Mouse (Mus musculus) neural tube, embryonic 14.5 days (tissue): ENCODE results near the gene Gli3. TPM values are rescaled to one million over a fixed set of nuclear protein-coding genes. Genes with fewer than 3 reads are reported as not detected.

Source experiments
- ATAC-seq: fragments of 200-750 bp; cut with Nextera tagmentation; 2 replicates; pipeline ENCODE4 v1.8.0; 2017; ENCODE audit warnings: low read depth, mild to moderate bottlenecking, moderate TSS enrichment, moderate library complexity
- H3K27ac ChIP-seq: fragments of 300-500 bp; sonication (generic); 2 replicates; pipeline ENCODE4 v1.5.1; 2014; ENCODE audit warnings: low read depth, mild to moderate bottlenecking, control low read depth, low read length, moderate library complexity, mixed read lengths
- H3K27me3 ChIP-seq: fragments of 300-500 bp; sonication (generic); 2 replicates; pipeline ENCODE4 v1.6.1; 2014; ENCODE audit warnings: low read length; ENCODE audit not compliant: control insufficient read depth, insufficient read depth
- H3K36me3 ChIP-seq: fragments of 300-500 bp; sonication (generic); 2 replicates; pipeline ENCODE4 v1.6.1; 2014; ENCODE audit warnings: low read length, mixed read lengths; ENCODE audit not compliant: control insufficient read depth, insufficient read depth
- H3K4me1 ChIP-seq: fragments of 300-500 bp; sonication (generic); 2 replicates; pipeline ENCODE4 v1.6.1; 2014; ENCODE audit warnings: low read length; ENCODE audit not compliant: control insufficient read depth, insufficient read depth
- H3K4me2 ChIP-seq: fragments of 300-500 bp; sonication (generic); 2 replicates; pipeline ENCODE4 v1.6.1; 2014; ENCODE audit warnings: mild to moderate bottlenecking, low read depth, low read length, control low read depth
- H3K4me3 ChIP-seq: fragments of 300-500 bp; sonication (generic); 2 replicates; pipeline ENCODE4 v1.5.1; 2014; ENCODE audit warnings: low read depth, low read length, control low read depth, mixed read lengths
- H3K9ac ChIP-seq: fragments of 300-500 bp; sonication (generic); replicated peaks from 2 replicates; pipeline ENCODE4 v1.6.1; 2014; ENCODE audit warnings: low read depth, mild to moderate bottlenecking, control low read depth, low read length, mixed read lengths
- H3K9me3 ChIP-seq: fragments of 300-500 bp; sonication (generic); 2 replicates; pipeline ENCODE4 v1.6.1; 2016; ENCODE audit warnings: low read length; ENCODE audit not compliant: control insufficient read depth
- WGBS: fragments of 180-500 bp; shearing (Covaris S2); extraction: QIAGEN DNeasy Blood & Tissue Kit; methylation state at CpG from one replicate; pipeline ENCODE4 v1.1.7; 2014; 5-methylcytosine and 5-hydroxymethylcytosine counted together
- polyA plus RNA-seq: library from polyadenylated mRNA; unstranded; fragments of >200 nt; fragmentation: Nextera tagmentation; extraction: Ambion mirVana; gene quantifications from 2 replicates; pipeline ENCODE4 v1.2.1, GENCODE M21; 2014

Gene Gli3
- polyA plus RNA-seq, 1 experiment from 2014 or later: 2.4 TPM

- ATAC-seq: peak; percentile 64; the same call in 1 of the 2 replicates
- peaks cover 5% of the 10 kb centered on the region; the same call in 1 of the 2 replicates for H3K4me1 ChIP-seq
- 11% methylated on average over 8 of the region's 8 CpGs for WGBS
These were observed 161.7 kb downstream of the Gli3 start for GRCm38 (mm10) chr13:15624490-15625353.

DNA sequence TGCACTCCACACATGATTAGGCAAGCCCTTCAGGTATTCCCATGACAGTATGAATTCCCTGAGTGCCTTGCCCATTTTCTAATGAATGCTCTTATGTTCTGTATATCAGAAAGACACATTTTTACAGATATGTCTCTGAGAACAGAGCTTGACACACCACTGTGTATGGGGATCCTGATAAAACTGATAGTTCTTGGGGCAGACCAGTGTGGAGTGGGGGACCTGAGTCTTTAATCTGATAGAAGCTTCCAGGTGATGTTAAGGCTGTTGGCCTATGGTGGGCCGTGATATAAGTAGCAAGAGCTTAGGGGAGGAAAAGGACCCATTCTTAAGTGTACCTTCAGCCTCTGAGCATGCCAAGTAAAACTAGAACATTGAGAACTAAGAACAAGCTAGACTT is 178.5 kb downstream of the Gli3 start:
- no peaks in the 10 kb centered on the region for H3K27me3 ChIP-seq
- H3K9me3 ChIP-seq: no peaks in the 10 kb centered on the region
- no peaks in the 10 kb centered on the region for H3K36me3 ChIP-seq
- no peak overlapping the region for H3K4me2 ChIP-seq
- 89% methylated on average over 1 of the region's 1 CpGs for WGBS
- no peaks in the 10 kb centered on the region for H3K4me1 ChIP-seq
- ATAC-seq: no peak
- no peak overlapping the region for H3K27ac ChIP-seq
- H3K4me3 ChIP-seq: no peak overlapping the region
- H3K9ac ChIP-seq: no peak overlapping the region

More at GRCm38 (mm10) chr13:15624490-15625353, 161.7 kb downstream of the Gli3 start:
- Histone ChIP-seq H3K9ac (no peak overlapping the region), H3K27ac (no peak overlapping the region), H3K4me3 (no peak overlapping the region), H3K27me3 (no peaks in the 10 kb centered on the region), H3K36me3 (no peaks in the 10 kb centered on the region), H3K9me3 (no peaks in the 10 kb centered on the region), H3K4me2 (no peak overlapping the region)

DNA sequence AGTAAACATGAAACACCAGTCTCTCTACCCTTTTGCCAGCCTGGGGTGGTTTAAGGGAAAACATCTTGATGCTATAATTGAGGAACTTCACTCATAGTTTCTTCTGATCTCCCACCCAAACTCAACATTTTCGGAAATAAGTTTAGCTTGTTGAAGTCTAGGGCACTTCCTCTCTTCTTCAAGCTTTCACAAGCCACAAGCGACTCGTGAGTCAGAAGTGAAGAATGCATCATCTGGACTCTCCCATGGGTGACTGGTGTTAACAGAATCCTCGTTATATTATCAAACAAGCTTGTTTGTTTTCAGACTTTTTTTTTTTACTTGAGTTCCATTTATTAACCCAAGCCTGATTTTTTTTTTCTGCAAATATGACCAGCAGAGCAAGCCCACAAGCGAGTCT is 197.5 kb downstream of the Gli3 start:
- Histone ChIP-seq H3K27me3 (no peaks in the 10 kb centered on the region), H3K36me3 (no peaks in the 10 kb centered on the region), H3K9ac (no peak overlapping the region), H3K9me3 (no peaks in the 10 kb centered on the region), H3K4me1 (no peaks in the 10 kb centered on the region), H3K27ac (no peak overlapping the region), H3K4me3 (no peak overlapping the region), H3K4me2 (no peak overlapping the region)
- no peak for ATAC-seq
- WGBS: 87% methylated on average over 5 of the region's 5 CpGs

DNA sequence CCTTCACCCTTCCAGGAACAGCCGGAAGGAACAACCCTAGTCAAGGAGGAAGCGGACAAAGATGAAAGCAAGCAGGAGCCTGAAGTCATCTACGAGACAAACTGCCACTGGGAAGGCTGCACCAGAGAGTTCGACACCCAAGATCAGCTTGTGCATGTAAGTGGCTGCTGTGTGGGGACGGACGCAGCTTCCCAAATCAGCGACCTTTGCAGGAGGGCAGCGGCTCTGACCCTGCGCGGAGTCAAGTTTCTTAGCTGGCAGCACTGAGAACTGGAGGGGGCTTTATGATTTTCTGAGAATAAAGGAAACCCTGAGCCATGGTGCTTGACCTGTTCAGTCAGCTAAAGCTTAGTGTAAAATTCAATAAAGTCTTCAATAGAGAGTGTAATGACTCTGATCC is 199.3 kb downstream of the Gli3 start:
- no peak for ATAC-seq
- H3K27ac ChIP-seq: no peak overlapping the region
- H3K4me2 ChIP-seq: no peak overlapping the region
- H3K9ac ChIP-seq: no peak overlapping the region
- no peak overlapping the region for H3K4me3 ChIP-seq
- no peaks in the 10 kb centered on the region for H3K9me3 ChIP-seq
- no peaks in the 10 kb centered on the region for H3K27me3 ChIP-seq
- WGBS: 74% methylated on average over 10 of the region's 10 CpGs
- H3K4me1 ChIP-seq: no peaks in the 10 kb centered on the region
- H3K36me3 ChIP-seq: no peaks in the 10 kb centered on the region

DNA sequence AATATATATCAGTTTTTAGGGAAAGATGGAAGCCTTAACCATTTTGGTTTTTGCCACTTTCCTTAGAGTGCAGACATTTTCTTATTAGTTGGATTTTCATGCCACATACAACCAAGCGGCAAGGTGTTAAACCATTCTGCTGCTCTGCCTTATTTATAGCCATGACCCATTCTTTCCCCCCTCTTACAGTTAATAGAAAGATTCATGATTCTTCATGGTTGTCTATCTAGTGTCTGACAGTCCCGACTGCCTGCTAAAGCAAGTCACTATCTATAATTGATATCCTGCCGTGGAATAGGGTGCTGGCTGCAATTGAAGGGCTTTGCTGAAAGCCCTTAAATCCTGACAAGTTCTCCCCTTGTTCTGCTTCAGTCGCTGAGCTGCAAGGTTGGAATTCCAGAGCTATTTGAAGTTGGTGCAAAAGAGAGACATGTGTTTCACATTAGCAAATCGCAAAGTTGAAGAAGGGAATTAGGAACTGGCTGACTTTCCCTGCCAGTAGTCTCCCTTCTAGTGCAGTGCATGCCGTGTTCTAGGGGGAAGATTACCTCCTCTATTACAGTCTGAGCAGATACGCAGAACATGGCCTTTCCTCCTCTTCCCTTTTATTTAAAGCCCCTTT is 201.7 kb downstream of the Gli3 start:
- 21% methylated on average over 7 of the region's 7 CpGs for whole genome bisulfite sequencing
- Histone ChIP-seq H3K9me3 (no peaks in the 10 kb centered on the region), H3K36me3 (no peaks in the 10 kb centered on the region), H3K4me1 (no peaks in the 10 kb centered on the region), H3K4me2 (no peak overlapping the region), H3K27ac (no peak overlapping the region), H3K9ac (no peak overlapping the region), H3K4me3 (no peak overlapping the region), H3K27me3 (no peaks in the 10 kb centered on the region)
- peak; percentile 73; the same call in 1 of the 2 replicates for ATAC-seq

- 90% methylated on average over 8 of the region's 8 CpGs for whole genome bisulfite sequencing
- H3K4me1 ChIP-seq: no peaks in the 10 kb centered on the region
- no peak overlapping the region for H3K27ac ChIP-seq
- no peak overlapping the region for H3K4me2 ChIP-seq
- ATAC-seq: no peak
- H3K9ac ChIP-seq: no peak overlapping the region
- no peaks in the 10 kb centered on the region for H3K27me3 ChIP-seq
- H3K4me3 ChIP-seq: no peak overlapping the region
- no peaks in the 10 kb centered on the region for H3K36me3 ChIP-seq
- no peaks in the 10 kb centered on the region for H3K9me3 ChIP-seq
These were observed 202.5 kb downstream of the Gli3 start for GRCm38 (mm10) chr13:15665514-15665913.

GRCm38 (mm10) chr13:15670144-15670961 is 207.3 kb downstream of the Gli3 start:
- ATAC-seq: no peak
- Histone ChIP-seq H3K9me3 (no peaks in the 10 kb centered on the region), H3K4me1 (no peaks in the 10 kb centered on the region), H3K4me2 (no peak overlapping the region), H3K27ac (no peak overlapping the region), H3K36me3 (no peaks in the 10 kb centered on the region), H3K27me3 (no peaks in the 10 kb centered on the region), H3K4me3 (no peak overlapping the region), H3K9ac (no peak overlapping the region)
- 71% methylated on average over 9 of the region's 9 CpGs for WGBS

DNA sequence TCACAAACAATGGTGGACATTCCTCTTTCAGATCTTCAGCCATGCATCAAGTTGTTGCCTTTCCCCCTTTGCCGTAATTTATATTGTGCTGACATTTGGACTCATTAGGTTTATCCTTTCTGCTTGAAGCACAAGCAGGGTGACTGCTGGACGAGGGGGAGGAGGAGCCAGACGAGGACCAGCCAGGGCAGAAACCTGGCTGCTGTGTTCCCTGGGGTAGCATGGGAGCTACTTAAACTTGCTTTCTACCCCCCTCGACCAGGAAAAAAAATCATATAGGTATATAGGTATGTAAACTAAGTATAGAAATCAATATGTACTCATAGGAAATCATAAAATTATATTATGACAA is 207.9 kb downstream of the Gli3 start:
- Histone ChIP-seq H3K27ac (no peak overlapping the region), H3K27me3 (no peaks in the 10 kb centered on the region), H3K9me3 (no peaks in the 10 kb centered on the region), H3K4me2 (no peak overlapping the region), H3K4me3 (no peak overlapping the region), H3K9ac (no peak overlapping the region), H3K36me3 (no peaks in the 10 kb centered on the region), H3K4me1 (no peaks in the 10 kb centered on the region)
- no peak for ATAC-seq
- WGBS: 59% methylated on average over 4 of the region's 4 CpGs

DNA sequence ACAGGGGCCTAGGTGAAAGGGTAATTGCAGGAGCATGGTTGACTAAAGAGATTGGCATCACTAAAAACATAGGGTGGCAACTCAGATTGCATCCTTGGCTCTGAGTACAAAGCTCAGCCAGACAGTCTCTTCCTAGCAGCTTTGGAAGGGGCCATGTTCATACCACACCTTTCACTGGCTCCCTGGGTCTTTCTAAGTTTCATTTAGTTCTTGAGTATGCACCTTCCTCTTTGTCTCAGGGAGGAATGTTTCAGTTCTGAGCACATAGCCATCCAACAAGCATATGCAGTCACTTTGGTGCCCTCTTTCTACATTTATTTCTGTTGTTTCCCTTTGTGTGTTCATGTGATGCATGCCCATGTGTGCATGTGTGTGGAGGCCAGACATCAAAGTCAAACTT is 212.4 kb downstream of the Gli3 start:
- no peak overlapping the region for H3K27ac ChIP-seq
- no peaks in the 10 kb centered on the region for H3K9me3 ChIP-seq
- no peak overlapping the region for H3K4me2 ChIP-seq
- H3K4me1 ChIP-seq: no peaks in the 10 kb centered on the region
- ATAC-seq: no peak
- H3K36me3 ChIP-seq: no peaks in the 10 kb centered on the region
- no peak overlapping the region for H3K9ac ChIP-seq
- H3K27me3 ChIP-seq: no peaks in the 10 kb centered on the region
- no peak overlapping the region for H3K4me3 ChIP-seq
